Mouse (Mus musculus) liver, adult 2 months (tissue): ENCODE measurements around the gene Tada3. TPM values are rescaled to one million over a fixed set of nuclear protein-coding genes. Genes with fewer than 3 reads are reported as not detected.

Experiments
- DNase-seq: peaks from one replicate; pipeline ENCODE4 v3.0.0-alpha.2; 2011; ENCODE audit warnings: low read depth, low spot score; ENCODE audit errors: extremely low read depth
- H3K27ac ChIP-seq: fragments of 200-500 bp; replicated peaks from 2 replicates; pipeline ENCODE4 v1.5.1; 2012; ENCODE audit warnings: low read depth, mild to moderate bottlenecking, control low read depth, inconsistent platforms, low read length; ENCODE audit not compliant: insufficient read depth
- H3K27me3 ChIP-seq: fragments of 200-500 bp; 2 replicates; pipeline ENCODE4 v1.6.1; 2012; ENCODE audit warnings: mild to moderate bottlenecking, moderate library complexity, low read length, inconsistent platforms; ENCODE audit not compliant: control insufficient read depth, insufficient read depth
- H3K36me3 ChIP-seq: fragments of 200-500 bp; 2 replicates; pipeline ENCODE4 v1.6.1; 2012; ENCODE audit warnings: low read length, inconsistent platforms; ENCODE audit not compliant: control insufficient read depth, insufficient read depth
- H3K4me1 ChIP-seq: fragments of 200-500 bp; 2 replicates; pipeline ENCODE4 v1.6.1; 2011; ENCODE audit warnings: low read length; ENCODE audit not compliant: control insufficient read depth, insufficient read depth
- H3K4me3 ChIP-seq: fragments of 200-500 bp; 2 replicates; pipeline ENCODE4 v1.5.1; 2011; ENCODE audit warnings: low read depth, mild to moderate bottlenecking, control low read depth, low read length, moderate library complexity; ENCODE audit not compliant: insufficient read depth
- H3K79me2 ChIP-seq: fragments of 200-500 bp; 2 replicates; pipeline ENCODE4 v1.6.1; 2012; ENCODE audit warnings: inconsistent platforms, mild to moderate bottlenecking, low read length, moderate library complexity; ENCODE audit not compliant: control insufficient read depth, insufficient read depth
- H3K9ac ChIP-seq: fragments of 200-500 bp; 2 replicates; pipeline ENCODE4 v1.6.1; 2012; ENCODE audit warnings: low read depth, mild to moderate bottlenecking, control low read depth, inconsistent platforms, low read length
- CTCF ChIP-seq: fragments of 200-500 bp; IDR thresholded peaks from 2 replicates; pipeline ENCODE4 v1.5.1; 2011; ENCODE audit warnings: low read depth, low read length, control low read depth
- POLR2A ChIP-seq: fragments of 200-500 bp; IDR thresholded peaks from 2 replicates; pipeline ENCODE4 v1.6.1; 2011; ENCODE audit warnings: low read length, control low read depth; ENCODE audit not compliant: insufficient read depth; ENCODE audit errors: extremely low read depth
- WGBS: fragments of 180-500 bp; shearing (Covaris S2); methylation state at CpG from one replicate; pipeline ENCODE4 v1.1.7; 2018; 5-methylcytosine and 5-hydroxymethylcytosine counted together
- polyA plus RNA-seq: library from polyadenylated mRNA; depleted of rRNA; stranded (reverse); fragments of >200 nt; gene quantifications from 2 replicates; pipeline ENCODE4 v1.2.3, GENCODE M21; 2012
- total RNA-seq: library from RNA; depleted of rRNA; stranded (reverse); fragments of >200 nt; gene quantifications from 2 replicates; pipeline ENCODE4 v1.2.3, GENCODE M21; 2014

The Tada3 gene
- total and polyA plus RNA-seq, 2 experiments: 5.2 to 8.4 TPM

DNA sequence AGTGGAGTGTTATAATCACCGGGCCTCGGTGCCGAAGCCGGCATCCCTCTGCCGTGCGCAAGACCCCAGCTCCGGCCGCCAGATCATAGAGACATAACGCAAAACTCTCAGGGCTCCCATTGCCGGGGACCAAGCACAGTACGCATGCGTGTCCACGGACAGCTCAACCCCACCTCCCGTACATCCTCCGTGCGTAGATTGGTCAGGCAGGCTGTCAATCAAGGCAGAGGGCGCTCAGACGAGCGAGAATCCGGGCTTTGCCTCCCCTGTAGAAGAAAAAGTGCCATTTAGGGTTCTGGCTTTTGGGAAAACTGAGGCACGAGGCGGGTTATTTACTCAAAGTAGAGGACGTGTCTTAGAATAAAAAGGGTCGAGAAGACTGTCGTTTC, 41.5 kb upstream of the Tada3 start, which contains the start of gene Rpusd3:
Rpusd3 (minus strand) TSS at position 142 of the 389 bp plus-strand sequence.
- TF ChIP-seq POLR2A (peak; percentile 62), CTCF (no peak)

DNA sequence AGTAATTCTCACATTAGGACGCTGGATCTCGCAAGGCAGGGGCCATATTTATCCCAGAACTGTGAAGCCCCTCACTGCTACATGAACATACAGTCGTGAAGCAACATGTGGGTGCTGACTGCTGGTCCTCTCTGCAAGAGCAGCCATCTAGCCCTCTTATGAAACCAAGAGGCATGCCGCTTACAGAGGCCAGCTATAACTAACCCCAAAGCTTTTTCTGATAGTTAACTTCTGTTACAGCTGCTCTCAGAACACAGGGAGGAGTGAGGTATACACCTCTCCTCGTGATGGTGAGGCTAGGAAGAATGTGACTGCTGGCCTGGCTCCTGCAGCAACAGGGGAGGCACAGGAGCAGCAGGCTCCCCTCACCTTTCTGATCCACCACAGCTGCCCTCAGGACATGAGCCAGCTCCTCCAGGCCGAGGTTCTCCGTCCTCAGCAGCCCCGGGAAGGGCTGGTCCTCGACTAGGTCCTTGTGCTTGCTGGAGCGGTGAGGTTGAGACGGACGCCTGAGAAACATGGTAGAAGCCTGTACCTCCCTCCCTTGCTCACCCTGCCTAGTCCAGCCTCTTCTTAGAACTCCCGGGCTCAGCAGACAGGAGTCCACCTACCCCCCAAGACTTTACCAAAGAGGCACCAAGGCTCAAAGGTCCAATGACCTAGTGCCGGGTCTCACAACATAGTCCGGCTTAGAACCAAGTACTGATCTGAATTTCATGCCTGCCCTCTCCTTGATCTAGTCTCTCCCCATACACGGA, 40.9 kb upstream of the Tada3 start:
- peak overlapping the region; percentile 76 for H3K4me3 ChIP-seq
- peak overlapping the region; percentile 82 for H3K9ac ChIP-seq
- 9% methylated on average over 16 of the region's 16 CpGs for WGBS
- TF ChIP-seq POLR2A (no peak), CTCF (no peak)
- DNase-seq: no peak
- H3K36me3 ChIP-seq: no peaks in the 10 kb centered on the region
- no peaks in the 10 kb centered on the region for H3K79me2 ChIP-seq
- H3K27ac ChIP-seq: peak overlapping the region; percentile 80
- H3K27me3 ChIP-seq: no peaks in the 10 kb centered on the region
- H3K4me1 ChIP-seq: peaks cover 9% of the 10 kb centered on the region

More for the DNA sequence above, 41.5 kb upstream of the Tada3 start, which contains the start of gene Rpusd3:
- Histone ChIP-seq H3K27ac (peak within 1 kb of the TSS; percentile 80), H3K36me3 (no peaks in the 10 kb centered on the region), H3K4me3 (peak within 1 kb of the TSS; percentile 76), H3K79me2 (no peaks in the 10 kb centered on the region), H3K27me3 (no peaks in the 10 kb centered on the region), H3K4me1 (peaks cover 9% of the 10 kb centered on the region), H3K9ac (peak within 1 kb of the TSS; percentile 82)
- WGBS: under 1% methylated on average over 25 of the region's 25 CpGs
- DNase-seq: peak; percentile 92

DNA sequence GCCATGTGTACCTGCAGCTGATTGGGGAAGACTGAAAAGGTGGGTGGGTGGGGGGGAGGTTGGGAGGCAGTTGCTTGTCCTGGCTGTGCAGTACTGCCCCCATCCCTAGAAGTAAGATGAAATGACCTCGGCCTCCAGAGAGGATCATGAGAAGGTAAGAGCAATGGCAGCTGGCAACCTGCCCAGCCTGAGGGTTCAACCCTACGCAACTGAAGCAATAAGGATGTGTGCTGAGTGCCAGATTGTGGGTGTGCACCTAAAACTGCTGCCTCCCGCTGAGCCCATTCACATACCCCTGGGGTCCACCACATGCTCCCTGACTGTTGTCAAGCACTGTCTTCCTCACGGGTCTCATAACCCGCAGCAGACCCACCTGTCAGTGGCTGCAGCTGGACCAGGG, 38.7 kb upstream of the Tada3 start:
- H3K4me3 ChIP-seq: no peak overlapping the region
- H3K9ac ChIP-seq: no peak overlapping the region
- H3K4me1 ChIP-seq: peaks cover 9% of the 10 kb centered on the region
- 69% methylated on average over 5 of the region's 5 CpGs for WGBS
- H3K27ac ChIP-seq: no peak overlapping the region
- H3K27me3 ChIP-seq: no peaks in the 10 kb centered on the region
- DNase-seq: no peak
- no peaks in the 10 kb centered on the region for H3K79me2 ChIP-seq
- TF ChIP-seq POLR2A (no peak), CTCF (no peak)
- H3K36me3 ChIP-seq: no peaks in the 10 kb centered on the region

DNA sequence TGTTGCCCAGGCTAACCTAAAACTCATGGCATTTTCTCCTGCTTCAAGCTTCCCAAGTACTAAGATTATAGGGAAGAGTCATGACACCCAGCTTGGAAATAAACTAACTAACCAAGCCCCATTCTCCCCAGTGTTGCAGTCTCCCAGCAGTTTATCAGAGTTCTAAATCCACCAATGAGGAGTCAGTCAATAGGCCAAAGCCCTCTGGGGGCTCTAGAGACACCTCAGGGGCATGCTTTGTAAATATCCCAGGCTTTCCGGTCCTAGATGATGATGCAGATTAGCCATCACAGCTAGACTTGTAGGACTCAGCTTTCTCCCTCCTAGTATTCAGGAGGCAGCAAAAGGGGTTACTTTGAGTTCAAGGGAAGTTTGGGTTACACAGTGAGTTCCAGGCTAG, 32.3 kb upstream of the Tada3 start:
- TF ChIP-seq POLR2A: no peak
- TF ChIP-seq CTCF: no peak
- WGBS: 69% methylated on average over 1 of the region's 1 CpGs
- Histone ChIP-seq H3K36me3 (no peaks in the 10 kb centered on the region), H3K9ac (no peak overlapping the region), H3K79me2 (no peaks in the 10 kb centered on the region), H3K27me3 (no peaks in the 10 kb centered on the region), H3K4me3 (no peak overlapping the region), H3K4me1 (no peaks in the 10 kb centered on the region), H3K27ac (no peak overlapping the region)
- no peak for DNase-seq

DNA sequence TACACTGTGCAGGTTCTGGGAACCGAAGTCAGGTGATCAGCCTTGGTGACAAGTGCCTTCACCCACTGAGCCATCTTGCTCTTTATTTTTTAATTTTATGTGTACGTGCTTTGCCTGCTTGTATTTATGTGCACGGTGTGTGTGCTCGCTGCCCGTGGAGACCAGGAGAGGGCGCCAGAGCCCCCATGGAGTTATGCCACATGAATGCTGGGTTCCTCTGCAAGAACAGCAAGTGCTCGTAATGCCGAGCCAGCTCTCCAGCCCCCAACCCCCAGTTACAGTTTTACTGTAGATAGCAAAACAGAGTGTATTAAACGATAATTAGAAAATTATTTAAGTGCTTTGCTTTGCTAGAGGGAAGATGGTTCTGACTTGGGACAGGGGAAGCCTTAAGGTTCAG, 29.0 kb upstream of the Tada3 start:
- no peaks in the 10 kb centered on the region for H3K4me1 ChIP-seq
- H3K27me3 ChIP-seq: no peaks in the 10 kb centered on the region
- H3K9ac ChIP-seq: no peak overlapping the region
- no peak overlapping the region for H3K4me3 ChIP-seq
- no peak for DNase-seq
- WGBS: 82% methylated on average over 9 of the region's 9 CpGs
- H3K36me3 ChIP-seq: no peaks in the 10 kb centered on the region
- peak; percentile 45 for TF ChIP-seq CTCF
- no peak for TF ChIP-seq POLR2A
- H3K79me2 ChIP-seq: no peaks in the 10 kb centered on the region
- no peak overlapping the region for H3K27ac ChIP-seq

DNA sequence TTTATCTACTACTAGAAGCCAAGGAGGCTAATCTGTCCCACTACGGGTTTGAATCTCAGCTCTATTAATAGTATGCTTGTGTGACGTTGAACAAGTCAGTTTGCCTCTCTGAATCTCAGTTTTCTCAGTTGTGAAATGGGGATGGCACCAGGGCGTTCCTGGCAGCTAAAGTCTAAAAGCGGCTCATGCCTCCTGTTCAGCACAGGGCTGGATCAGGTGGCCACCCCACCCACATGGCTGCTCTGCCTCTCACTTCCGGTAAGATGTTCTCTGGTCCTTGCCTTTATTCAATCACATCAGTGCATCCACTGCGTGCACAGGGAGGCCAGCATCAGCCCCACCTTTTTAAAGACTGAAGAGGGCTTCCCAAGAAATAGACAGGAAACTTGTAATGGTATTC, 27.8 kb upstream of the Tada3 start:
- Histone ChIP-seq H3K36me3 (no peaks in the 10 kb centered on the region), H3K27ac (no peak overlapping the region), H3K9ac (no peak overlapping the region), H3K27me3 (no peaks in the 10 kb centered on the region), H3K4me1 (no peaks in the 10 kb centered on the region), H3K79me2 (no peaks in the 10 kb centered on the region), H3K4me3 (no peak overlapping the region)
- no peak for DNase-seq
- 92% methylated on average over 6 of the region's 6 CpGs for WGBS
- TF ChIP-seq POLR2A (no peak), CTCF (no peak)
